Mouse (Mus musculus) erythroblast, adult 5-6 weeks (primary cell): ENCODE data around the gene AU022751. TPM values are rescaled to one million over a fixed set of nuclear protein-coding genes. Genes with fewer than 3 reads are reported as not detected.
"Not testable (repeated sequence)": the region's sequence is repeated elsewhere in the genome, so short reads cannot be mapped to it uniquely, and the experiment has no call there.

Experiments
- ATAC-seq: replicated peaks from 2 replicates; pipeline ENCODE4 v1.8.0; 2016; ENCODE audit warnings: moderate number of reproducible peaks, mild to moderate bottlenecking, moderate TSS enrichment, inconsistent platforms; ENCODE audit not compliant: poor library complexity, low FRiP score, severe bottlenecking
- total RNA-seq, 2 experiments: library from RNA; stranded (forward) in 1 of 2; stranded (reverse) in 1 of 2; fragments of 150-400 nt in 1 of 2; fragments of 200-764, 138-1000 nt in 1 of 2; gene quantifications; 2 replicates each; pipeline versions ENCODE4 v1.2.3 to v1.2.4; 2015 to 2017; ENCODE audit warnings: low replicate concordance in 2 of 2

The AU022751 gene
- total RNA-seq (2015; ENCODE audit: low replicate concordance) (not detected in 2 replicates), total RNA-seq (2017; ENCODE audit: low replicate concordance) (not detected in 2 replicates)

- ATAC-seq, result no peak
These were observed at the start of gene AU022751 for GRCm38 (mm10) chrX:6082954-6083680. Gene AU022751 (minus strand): TSS chrX:6083419.

GRCm38 (mm10) chrX:6091996-6092757 lies 9.0 kb upstream of the AU022751 start:
- no peak for ATAC-seq

GRCm38 (mm10) chrX:6091547-6091946 lies 8.3 kb upstream of the AU022751 start:
- no peak for ATAC-seq

- no peak for ATAC-seq
These were observed 21.7 kb downstream of the AU022751 start for GRCm38 (mm10) chrX:6061563-6061962.

GRCm38 (mm10) chrX:6047936-6048614 lies 35.1 kb downstream of the AU022751 start:
- ATAC-seq, result not testable (repeated sequence)

GRCm38 (mm10) chrX:6047066-6047935 lies 35.9 kb downstream of the AU022751 start, which contains the start of gene Nudt11:
Gene Nudt11 (plus strand): TSS chrX:6047453.
- ATAC-seq, result not testable (repeated sequence)

Other genes starting within 250 kb of the AU022751 start
- gene Nudt11, start 36.0 kb downstream of the AU022751 start, total RNA-seq (2015; ENCODE audit: low replicate concordance), result not detected in 2 replicates
- not detected in 2 replicates for gene Nudt11, start 36.0 kb downstream of the AU022751 start, total RNA-seq (2017; ENCODE audit: low replicate concordance)
- gene Nudt10, start 89.6 kb upstream of the AU022751 start, total RNA-seq (2015; ENCODE audit: low replicate concordance), result not detected in 2 replicates
- not detected in 2 replicates for gene Nudt10, start 89.6 kb upstream of the AU022751 start, total RNA-seq (2017; ENCODE audit: low replicate concordance)
- not detected in 2 replicates for gene Bmp15, start 237.3 kb upstream of the AU022751 start, total RNA-seq (2015; ENCODE audit: low replicate concordance)
- 1.2 TPM in 1 of 2 replicates, not detected in the other for gene Bmp15, start 237.3 kb upstream of the AU022751 start, total RNA-seq (2017; ENCODE audit: low replicate concordance)